Mouse (Mus musculus) limb, embryonic 11.5 days (tissue): ENCODE measurements around the gene Tmem128. TPM values are rescaled to one million over a fixed set of nuclear protein-coding genes. Genes with fewer than 3 reads are reported as not detected.

Experiments
- polyA plus RNA-seq: library from polyadenylated mRNA; unstranded; fragments of >200 nt; fragmentation: Nextera tagmentation; extraction: Ambion mirVana; gene quantifications from 2 replicates; pipeline ENCODE4 v1.2.1, GENCODE M21; 2014

Tmem128 gene
- polyA plus RNA-seq, 1 experiment from 2014 or later = 79.9 TPM

Other genes with a start within 250 kb of the Tmem128 start
- 53.9 and 59.6 TPM in 2 replicates for gene Stx18, start 221.4 kb upstream of the Tmem128 start, polyA plus RNA-seq
- 33.6 and 34.9 TPM in 2 replicates for gene Nsg1, start 100.3 kb upstream of the Tmem128 start, polyA plus RNA-seq
- 15.3 and 19.1 TPM in 2 replicates for gene Zbtb49, start 39.7 kb upstream of the Tmem128 start, polyA plus RNA-seq
- gene Lyar, start 39.7 kb upstream of the Tmem128 start, polyA plus RNA-seq = 146 and 152 TPM in 2 replicates
- 0.28 and 0.40 TPM in 2 replicates for gene Otop1, start 15.8 kb downstream of the Tmem128 start, polyA plus RNA-seq
- not detected in 2 replicates for gene Drd5, start 59.2 kb downstream of the Tmem128 start, polyA plus RNA-seq
- 0.32 and 0.82 TPM in 2 replicates for gene Slc2a9, start 243.0 kb downstream of the Tmem128 start, polyA plus RNA-seq